Mouse (Mus musculus): ENCODE measurements around the gene Fam102b.

DNA sequence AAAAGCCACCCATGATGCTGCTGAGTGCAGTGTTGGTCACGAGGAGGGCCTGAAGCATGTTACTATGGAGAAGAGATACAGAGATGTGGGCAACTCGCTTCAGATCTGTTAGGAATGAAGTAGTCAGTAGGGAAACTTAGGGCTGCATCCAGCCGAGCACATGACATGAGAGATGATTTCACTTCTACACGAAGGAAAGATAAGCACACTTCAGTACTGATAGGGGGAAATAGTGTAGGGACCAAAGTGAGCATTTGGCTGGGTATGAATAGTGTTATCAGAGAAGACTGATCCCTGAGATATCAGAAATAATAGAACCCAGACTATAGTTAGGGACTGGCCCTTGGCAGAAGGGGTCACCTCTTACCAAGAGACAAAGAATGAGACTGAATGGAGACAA, 14.8 kb downstream of the Fam102b start:
- TF ChIP-seq CTCF (IDR thresholded peaks at IDR 0.05; ENCODE audit: control insufficient read depth, insufficient read depth, insufficient read length) (no peak), CEBPB (IDR thresholded peaks at IDR 0.05; ENCODE audit: low read depth) (no peak)
